In genomic region chr8:30952818-30953217, GRCm38 (mm10) we compare ENCODE assay signal across 15 mouse cellular contexts.
"Had no signal": no experiment of that assay in that cellular context is flagged by ENCODE, and none has a peak within 500 bp of the region (broad histone marks: within the 10 kb centered on the region; RNA-seq: fewer than 3 reads in every experiment).

No protein-coding gene starts in this region.

- H3K4me1 ChIP-seq: neural tube, embryonic 13.5 days; neural tube, embryonic 15.5 days; stomach, embryonic 15.5 days had no signal

- H3K27me3 ChIP-seq: neural tube, embryonic 13.5 days; neural tube, embryonic 15.5 days; stomach, embryonic 15.5 days had no signal

- H3K36me3 ChIP-seq: neural tube, embryonic 13.5 days; neural tube, embryonic 15.5 days; stomach, embryonic 15.5 days had no signal

- H3K9me3 ChIP-seq: neural tube, embryonic 13.5 days; neural tube, embryonic 15.5 days; stomach, embryonic 15.5 days had no signal

- H3K27ac ChIP-seq: neural tube, embryonic 13.5 days; neural tube, embryonic 15.5 days; stomach, embryonic 15.5 days; stomach, postnatal 0 days had no signal

- H3K4me3 ChIP-seq: neural tube, embryonic 13.5 days; neural tube, embryonic 15.5 days; stomach, embryonic 15.5 days had no signal

- DNase-seq: retina, postnatal 1 day; right cerebral cortex, postnatal 14 days; right cerebral cortex, postnatal 25 days; right cerebral cortex, postnatal 4 days; spleen, adult 18-20 months; thymus, adult 18-20 months; thymus, adult 2 months; thymus, postnatal 14 days; thymus, postnatal 25 days; thymus, postnatal 36 days; thymus, postnatal 4 days had no signal

- H3K4me2 ChIP-seq: neural tube, embryonic 13.5 days; neural tube, embryonic 15.5 days; stomach, embryonic 15.5 days had no signal

- H3K9ac ChIP-seq: neural tube, embryonic 13.5 days; neural tube, embryonic 15.5 days; stomach, embryonic 15.5 days had no signal
